Mouse (Mus musculus): ENCODE measurements around the gene Tssk4.
A peak's percentile ranks its signal among the peaks of the same experiment; 100 is the strongest.

Tssk4 gene

GRCm38 (mm10) chr14:55643060-55643907, 6.7 kb upstream of the Tssk4 start, which contains the start of gene Tm9sf1:
Tm9sf1 (minus strand) TSS chr14:55643806.
- DNase-seq (ENCODE audit: low spot score in 2 of 2), result peak; percentile 69 to 82

DNA sequence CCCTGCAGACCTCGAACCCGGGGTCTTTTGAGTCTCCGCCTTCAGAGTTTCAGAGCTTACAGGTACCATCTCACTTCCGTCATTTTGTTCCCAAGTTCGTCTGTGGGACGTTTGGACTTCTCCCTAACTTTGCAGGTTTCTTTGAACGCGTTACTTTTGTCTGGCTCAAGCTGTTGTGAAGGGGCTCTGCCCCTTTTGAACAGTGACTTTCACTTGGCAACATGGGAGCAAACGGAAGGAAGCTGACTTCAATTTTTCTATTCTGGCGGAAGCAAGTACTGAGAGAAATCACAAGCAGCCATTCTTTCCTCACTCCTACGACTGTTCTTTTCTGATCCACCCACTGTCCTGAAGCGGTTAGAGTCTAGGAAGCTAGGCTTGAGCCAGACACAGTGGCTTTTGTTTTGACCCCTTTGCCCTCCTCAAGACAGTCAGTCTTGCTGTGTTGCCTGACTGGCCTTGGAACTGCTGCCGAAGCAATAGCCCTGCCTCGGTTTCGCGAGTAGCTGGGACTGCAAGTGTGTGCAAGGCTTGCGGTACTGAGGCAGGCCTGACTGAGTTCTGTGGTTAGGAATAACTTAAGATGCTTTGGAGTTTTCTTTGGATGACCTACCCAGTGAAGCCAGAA, 5.6 kb upstream of the Tssk4 start:
- no peak for DNase-seq (ENCODE audit: low spot score in 2 of 2)

GRCm38 (mm10) chr14:55651528-55651927, 1.5 kb downstream of the Tssk4 start:
- DNase-seq (ENCODE audit: low spot score in 2 of 2), result no peak

DNA sequence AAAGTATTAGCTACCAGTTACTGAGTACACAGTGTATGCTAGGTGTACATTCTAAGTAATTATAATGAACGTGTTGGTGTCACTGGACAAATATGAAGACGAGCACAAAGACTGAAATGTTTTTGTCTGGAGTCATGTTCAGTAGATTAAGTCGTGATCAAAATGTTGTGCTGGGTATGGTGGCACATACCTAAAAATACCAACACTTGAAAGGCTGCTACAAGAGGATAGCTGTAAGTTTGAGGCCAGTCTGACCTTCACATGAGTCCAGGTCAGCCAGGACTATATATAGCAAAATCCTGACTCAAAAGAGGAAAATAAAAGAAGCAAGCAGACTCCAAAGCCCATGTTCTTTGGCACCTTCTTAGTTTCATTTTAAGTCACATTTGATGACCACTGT, 7.0 kb downstream of the Tssk4 start:
- no peak for DNase-seq (ENCODE audit: low spot score in 2 of 2)

- DNase-seq (ENCODE audit: low spot score in 2 of 2), result no peak
Measured at GRCm38 (mm10) chr14:55658011-55658410, 8.0 kb downstream of the Tssk4 start.

DNA sequence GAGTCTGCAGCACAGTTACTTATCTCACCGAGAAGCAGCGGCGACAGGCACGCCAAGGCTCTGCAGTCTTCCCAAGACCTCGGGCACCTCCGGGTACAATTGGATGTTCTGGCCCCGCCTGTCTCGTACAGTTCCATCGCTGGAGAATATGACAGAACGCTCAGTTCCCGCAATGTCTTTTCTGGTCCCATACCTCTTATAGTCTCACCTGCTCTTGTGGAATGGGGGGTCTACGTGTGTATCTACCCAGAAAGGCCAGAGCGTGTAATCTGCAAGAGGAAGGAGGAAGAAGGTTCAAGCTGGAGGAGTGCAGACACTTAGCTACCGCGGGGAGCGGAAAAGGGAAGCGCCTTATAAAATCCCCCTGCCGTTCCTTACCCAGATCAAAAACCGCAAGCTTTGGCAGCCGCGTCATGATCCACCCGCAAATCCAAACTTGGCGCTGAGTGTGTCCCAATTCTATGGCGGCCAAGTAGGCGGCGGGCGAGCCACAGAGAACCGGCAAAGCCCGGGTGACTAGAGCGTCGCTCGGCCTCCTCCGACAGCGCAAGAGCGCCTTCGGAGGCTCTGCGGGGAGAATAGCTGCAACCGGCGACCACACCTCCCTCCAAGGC, 10.1 kb downstream of the Tssk4 start, which contains the start of gene Mdp1:
Gene Mdp1 (minus strand): TSS at position 549 of the 614 bp plus-strand sequence.
- DNase-seq (ENCODE audit: low spot score in 2 of 2), result peak in 1 of 2 experiments; percentile 80

DNA sequence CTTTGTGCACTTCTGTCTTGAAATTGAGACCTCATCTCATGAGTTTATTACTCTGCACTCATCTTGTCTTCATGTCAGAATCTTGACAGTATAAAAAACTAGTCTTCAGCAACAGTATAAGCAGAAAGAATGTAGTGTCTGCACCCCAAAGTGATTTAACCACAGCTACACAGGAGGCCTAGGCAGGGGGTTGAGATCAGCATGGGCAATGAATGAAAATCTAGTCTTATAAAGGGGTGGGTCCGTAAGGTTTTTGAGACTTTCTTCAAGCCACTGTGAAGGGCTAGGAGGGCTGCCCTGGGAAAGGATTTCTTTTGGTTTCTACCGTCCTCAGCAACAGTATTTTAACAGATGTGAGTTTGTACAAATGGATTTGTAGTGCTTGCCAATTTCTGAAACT, 10.7 kb downstream of the Tssk4 start:
- DNase-seq (ENCODE audit: low spot score in 2 of 2), result no peak

DNA sequence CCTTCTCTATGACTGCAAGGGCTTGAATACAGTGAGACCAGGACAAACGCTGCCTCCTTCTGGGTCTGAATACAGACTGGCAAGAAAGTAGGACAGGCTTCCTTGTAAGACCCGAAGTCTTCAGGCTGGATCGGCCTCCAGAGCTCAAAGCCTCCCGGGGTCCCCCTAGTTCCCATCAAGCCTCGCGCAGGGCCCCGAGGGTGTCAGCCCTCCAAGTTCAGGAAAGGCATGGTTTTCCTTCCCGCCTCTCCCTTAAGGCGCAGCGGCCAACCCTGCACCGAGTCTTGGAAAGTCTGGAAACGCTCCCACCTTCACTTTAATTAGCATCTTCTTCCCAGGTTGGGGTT, 21.5 kb downstream of the Tssk4 start:
- DNase-seq (ENCODE audit: low spot score in 2 of 2), result no peak

DNA sequence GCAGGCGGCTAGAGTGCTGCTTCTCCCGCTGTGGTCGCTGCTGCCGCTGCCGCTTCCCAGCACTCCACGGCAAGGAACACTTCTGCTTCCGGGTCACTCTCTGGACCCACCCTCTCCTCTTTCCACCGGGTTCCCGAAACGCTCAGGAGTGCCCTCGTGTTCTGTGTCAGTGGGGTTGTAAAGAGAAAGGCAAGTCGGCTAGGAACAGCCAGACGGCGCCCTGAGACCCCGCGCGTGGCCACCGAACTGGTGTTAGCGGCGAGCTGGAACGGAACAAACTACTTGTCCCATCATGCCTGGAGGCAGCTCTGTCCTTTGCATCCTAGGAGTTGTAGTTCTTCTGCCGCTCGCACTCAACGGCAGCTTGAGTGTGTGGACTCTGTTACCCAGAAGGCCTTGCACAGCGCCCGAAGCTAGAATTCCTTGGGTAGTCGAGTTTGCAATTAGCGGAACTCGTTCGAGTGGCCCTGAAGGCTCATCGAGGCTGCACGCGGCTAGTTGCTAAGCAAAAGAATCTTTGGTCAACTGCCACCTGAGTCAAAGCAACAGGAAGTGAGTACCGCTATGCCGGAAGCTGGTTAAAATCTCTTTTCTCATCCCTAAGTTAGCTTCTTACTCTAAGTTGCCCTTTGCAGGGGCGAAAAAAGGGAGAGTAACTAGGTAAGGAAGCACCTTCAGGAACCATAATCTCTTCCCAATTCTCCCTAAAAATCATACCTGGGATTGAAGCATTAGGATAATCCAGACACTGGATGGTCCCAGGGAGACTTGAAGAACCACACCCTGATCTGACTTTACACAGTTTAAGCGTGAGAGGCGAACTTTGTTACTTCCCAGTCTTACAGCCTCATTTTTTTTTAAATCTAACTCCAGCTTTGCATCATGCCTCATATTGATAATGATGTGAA, 22.1 kb downstream of the Tssk4 start, which contains the start of the genes Gmpr2 and Nedd8:
Gene Gmpr2 (plus strand): TSS at position 109 of the 908 bp plus-strand sequence.
Gene Nedd8 (minus strand): TSS at position 292 of the 908 bp plus-strand sequence.
- peak; percentile 92 to 96 for DNase-seq (ENCODE audit: low spot score in 2 of 2)

GRCm38 (mm10) chr14:55672741-55673060, 22.7 kb downstream of the Tssk4 start:
- DNase-seq (ENCODE audit: low spot score in 2 of 2), result no peak

DNA sequence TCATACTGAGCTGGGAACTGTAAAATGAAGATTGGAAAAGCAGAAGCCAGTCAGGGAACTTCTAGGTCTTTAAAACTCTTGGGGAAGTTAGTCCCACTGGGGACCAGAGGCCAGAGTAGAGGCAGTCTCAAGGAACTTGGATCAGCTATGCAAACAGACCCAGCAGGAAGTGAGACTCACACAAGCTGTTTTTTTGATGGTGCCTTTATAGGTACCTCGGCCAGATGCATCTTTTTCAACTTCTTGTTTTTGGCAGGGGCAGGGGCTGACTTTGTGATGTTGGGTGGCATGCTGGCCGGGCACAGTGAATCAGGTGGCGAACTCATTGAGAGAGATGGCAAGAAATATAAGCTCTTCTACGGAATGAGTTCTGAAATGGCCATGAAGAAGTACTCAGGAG, 27.6 kb downstream of the Tssk4 start:
- DNase-seq (ENCODE audit: low spot score in 2 of 2), result no peak

- DNase-seq (ENCODE audit: low spot score in 2 of 2), result peak; percentile 94 to 98
Measured at GRCm38 (mm10) chr14:55681160-55682117, 31.5 kb downstream of the Tssk4 start, which contains the start of gene Tinf2. Tinf2 (minus strand) TSS chr14:55681820.

DNA sequence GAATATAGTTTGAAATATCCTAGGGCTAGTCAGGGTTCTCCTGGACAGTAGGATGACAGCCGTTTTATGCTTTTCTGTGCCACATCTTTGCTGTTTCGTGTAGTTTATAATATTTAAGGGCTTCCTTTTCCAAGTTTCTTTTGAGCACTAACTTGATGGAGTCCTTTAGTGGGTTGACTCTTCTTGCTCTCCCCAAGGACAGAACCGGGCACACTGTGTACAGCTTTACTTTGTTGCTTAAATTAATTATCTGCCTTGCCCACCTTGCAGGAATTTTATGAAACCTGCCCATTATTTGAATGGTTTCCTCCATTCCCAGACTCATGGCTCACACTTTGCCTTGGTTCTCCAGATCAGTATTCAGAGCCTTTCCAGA, 32.1 kb downstream of the Tssk4 start:
- DNase-seq (ENCODE audit: low spot score in 2 of 2), result no peak

DNA sequence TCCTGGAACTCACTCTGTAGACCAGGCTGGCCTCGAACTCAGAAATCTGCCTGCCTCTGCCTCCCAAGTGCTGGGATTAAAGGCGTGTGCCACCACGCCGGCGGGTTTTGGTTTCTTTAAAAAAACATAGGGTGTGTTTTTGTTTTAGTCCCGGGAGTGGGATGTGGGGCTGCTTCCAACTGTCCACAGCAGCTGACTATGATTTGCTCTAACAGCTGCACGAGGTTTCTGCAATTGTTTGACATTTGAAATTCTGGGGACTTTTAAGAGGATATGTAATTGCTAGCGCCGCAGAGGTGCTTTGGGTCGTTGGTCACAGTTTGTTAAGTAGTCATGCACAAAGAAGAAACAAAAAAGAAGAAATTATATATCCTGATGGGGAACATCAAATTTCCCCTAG, 39.4 kb downstream of the Tssk4 start:
- DNase-seq (ENCODE audit: low spot score in 2 of 2), result no peak

DNA sequence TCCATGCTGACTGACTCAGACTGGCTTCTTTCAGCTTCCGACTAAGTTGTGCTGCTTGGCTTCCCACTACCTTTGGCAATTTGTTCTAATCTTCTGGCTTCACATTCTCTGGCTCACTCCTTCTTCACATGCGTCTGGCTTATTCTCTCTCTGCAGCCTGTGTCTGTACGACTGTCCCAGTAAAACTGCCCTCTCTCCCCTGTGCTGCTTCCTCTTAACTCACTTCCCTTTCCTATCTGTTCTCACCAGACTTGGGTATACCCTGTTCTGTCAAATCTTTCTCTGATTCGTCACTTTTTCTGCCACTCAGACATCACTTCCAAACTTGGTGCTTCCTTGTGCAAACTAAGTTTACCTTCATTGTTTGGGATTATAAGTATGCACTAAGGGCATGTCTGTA, 47.2 kb downstream of the Tssk4 start:
- DNase-seq (ENCODE audit: low spot score in 2 of 2), result no peak

- no peak for DNase-seq (ENCODE audit: low spot score in 2 of 2)
Measured at GRCm38 (mm10) chr14:55701131-55701530, 51.1 kb downstream of the Tssk4 start.

All from left cerebral cortex, adult 9 months (tissue).